Mouse (Mus musculus) ES-Bruce4 (cell line): ENCODE measurements around the gene Tshz2.

Experiments used
- CTCF ChIP-seq: IDR thresholded peaks from one replicate; pipeline ENCODE4 v1.8.1; 2011; ENCODE audit warnings: low read depth, low read length
- POLR2A ChIP-seq: IDR thresholded peaks from one replicate; pipeline ENCODE4 v1.8.1; 2011; ENCODE audit warnings: low read length; ENCODE audit not compliant: insufficient read depth

DNA sequence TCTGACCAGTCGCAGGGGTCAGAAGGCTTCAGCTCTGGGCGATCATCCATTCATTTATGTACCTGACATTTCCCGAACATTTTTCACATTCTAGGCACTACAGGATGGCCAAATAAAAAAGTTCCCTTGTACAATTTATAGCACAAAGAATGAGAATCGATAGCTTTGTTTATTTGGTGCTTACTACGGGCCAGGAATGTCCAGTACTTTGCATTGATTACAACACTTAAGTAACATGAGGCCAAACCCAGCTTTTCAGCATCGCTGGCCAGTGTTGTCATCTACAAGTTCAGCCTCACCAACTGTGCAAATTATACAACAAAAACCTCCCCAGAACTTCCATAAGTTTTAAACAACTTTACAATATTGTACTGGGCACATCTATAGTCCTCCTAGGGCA lies 315.3 kb downstream of the Tshz2 start:
- TF ChIP-seq POLR2A (no peak), CTCF (no peak)
